Mouse (Mus musculus): ENCODE results near the gene Ank2. TPM values are rescaled to one million over a fixed set of nuclear protein-coding genes. Genes with fewer than 3 reads are reported as not detected.
A peak's percentile ranks its signal among the peaks of the same experiment; 100 is the strongest.

Ank2 gene
- polyA plus RNA-seq, 1 experiment from 2014 or later, result 118 TPM

GRCm38 (mm10) chr3:127109413-127109812 is 389.7 kb downstream of the Ank2 start:
- H3K27me3 ChIP-seq (ENCODE audit: control insufficient read depth, insufficient read depth, low read length), result no peaks in the 10 kb centered on the region
- H3K4me1 ChIP-seq (replicated peaks; ENCODE audit: control insufficient read depth, insufficient read depth, low read length), result no peaks in the 10 kb centered on the region
- H3K36me3 ChIP-seq (ENCODE audit: control insufficient read depth, insufficient read depth, low read length), result no peaks in the 10 kb centered on the region
- no peak for DNase-seq (ENCODE audit: low spot score)
- 69% methylated on average over 3 of the region's 3 CpGs for WGBS
- H3K4me3 ChIP-seq (ENCODE audit: low read depth, low read length), result no peak overlapping the region
- H3K4me2 ChIP-seq (replicated peaks; ENCODE audit: low read depth, low read length), result no peak overlapping the region
- no peaks in the 10 kb centered on the region for H3K9me3 ChIP-seq (ENCODE audit: control insufficient read depth, low read length)
- no peak overlapping the region for H3K27ac ChIP-seq (ENCODE audit: low read depth, low read length)
- ATAC-seq (ENCODE audit: low FRiP score), result no peak
- no peak overlapping the region for H3K9ac ChIP-seq (ENCODE audit: low read depth, low read length)

- no peaks in the 10 kb centered on the region for H3K36me3 ChIP-seq (ENCODE audit: control insufficient read depth, insufficient read depth, low read length)
- 89% methylated on average over 2 of the region's 2 CpGs for WGBS
- H3K4me2 ChIP-seq (replicated peaks; ENCODE audit: low read depth, low read length), result no peak overlapping the region
- H3K9me3 ChIP-seq (ENCODE audit: control insufficient read depth, low read length), result no peaks in the 10 kb centered on the region
- no peak for ATAC-seq (ENCODE audit: low FRiP score)
- no peak for DNase-seq (ENCODE audit: low spot score)
- H3K4me3 ChIP-seq (ENCODE audit: low read depth, low read length), result no peak overlapping the region
- H3K4me1 ChIP-seq (replicated peaks; ENCODE audit: control insufficient read depth, insufficient read depth, low read length), result no peaks in the 10 kb centered on the region
- H3K27ac ChIP-seq (ENCODE audit: low read depth, low read length), result no peak overlapping the region
- H3K9ac ChIP-seq (ENCODE audit: low read depth, low read length), result no peak overlapping the region
- no peaks in the 10 kb centered on the region for H3K27me3 ChIP-seq (ENCODE audit: control insufficient read depth, insufficient read depth, low read length)
Measured at GRCm38 (mm10) chr3:127108481-127108880, 390.7 kb downstream of the Ank2 start.

- DNase-seq (ENCODE audit: low spot score), result no peak
- H3K27me3 ChIP-seq (ENCODE audit: control insufficient read depth, insufficient read depth, low read length), result no peaks in the 10 kb centered on the region
- WGBS, result 76% methylated on average over 5 of the region's 5 CpGs
Measured at GRCm38 (mm10) chr3:127107281-127107680, 391.9 kb downstream of the Ank2 start.

GRCm38 (mm10) chr3:127101326-127101725 is 397.8 kb downstream of the Ank2 start:
- whole genome bisulfite sequencing, result 100% methylated on average over 1 of the region's 1 CpGs
- H3K9ac ChIP-seq (ENCODE audit: low read depth, low read length), result no peak overlapping the region
- no peaks in the 10 kb centered on the region for H3K9me3 ChIP-seq (ENCODE audit: control insufficient read depth, low read length)
- H3K4me3 ChIP-seq (ENCODE audit: low read depth, low read length), result no peak overlapping the region
- no peaks in the 10 kb centered on the region for H3K27me3 ChIP-seq (ENCODE audit: control insufficient read depth, insufficient read depth, low read length)
- ATAC-seq (ENCODE audit: low FRiP score) (no peak), DNase-seq (ENCODE audit: low spot score) (no peak)
- H3K4me1 ChIP-seq (replicated peaks; ENCODE audit: control insufficient read depth, insufficient read depth, low read length), result no peaks in the 10 kb centered on the region
- H3K36me3 ChIP-seq (ENCODE audit: control insufficient read depth, insufficient read depth, low read length), result no peaks in the 10 kb centered on the region
- no peak overlapping the region for H3K27ac ChIP-seq (ENCODE audit: low read depth, low read length)
- H3K4me2 ChIP-seq (replicated peaks; ENCODE audit: low read depth, low read length), result no peak overlapping the region

More at GRCm38 (mm10) chr3:127107281-127107680, 391.9 kb downstream of the Ank2 start:
- Histone ChIP-seq H3K27ac (ENCODE audit: low read depth, low read length) (no peak overlapping the region), H3K4me2 (replicated peaks; ENCODE audit: low read depth, low read length) (no peak overlapping the region), H3K9ac (ENCODE audit: low read depth, low read length) (no peak overlapping the region), H3K4me3 (ENCODE audit: low read depth, low read length) (no peak overlapping the region), H3K36me3 (ENCODE audit: control insufficient read depth, insufficient read depth, low read length) (no peaks in the 10 kb centered on the region), H3K9me3 (ENCODE audit: control insufficient read depth, low read length) (no peaks in the 10 kb centered on the region), H3K4me1 (replicated peaks; ENCODE audit: control insufficient read depth, insufficient read depth, low read length) (no peaks in the 10 kb centered on the region)
- no peak for ATAC-seq (ENCODE audit: low FRiP score)

DNA sequence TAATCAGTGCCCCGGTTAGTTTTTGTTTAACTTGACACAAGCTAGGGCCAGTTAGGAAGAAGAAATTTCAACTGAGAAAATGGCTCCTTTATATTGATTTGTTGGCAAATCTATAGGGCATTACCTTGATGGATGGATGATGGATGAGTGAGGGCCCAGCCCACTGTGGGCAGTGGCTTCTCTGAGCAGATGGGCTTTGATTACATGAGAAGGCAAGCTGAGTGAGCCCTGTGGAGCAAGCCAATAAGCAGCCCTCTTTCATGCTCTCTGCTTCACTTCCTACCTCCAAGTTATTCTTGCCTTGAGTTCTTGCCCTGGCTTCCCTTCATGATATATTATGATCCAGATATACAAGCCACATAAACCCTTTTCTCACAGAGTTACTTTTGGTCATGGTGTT is 401.4 kb downstream of the Ank2 start:
- H3K9ac ChIP-seq (ENCODE audit: low read depth, low read length), result no peak overlapping the region
- H3K9me3 ChIP-seq (ENCODE audit: control insufficient read depth, low read length), result no peaks in the 10 kb centered on the region
- H3K27me3 ChIP-seq (ENCODE audit: control insufficient read depth, insufficient read depth, low read length), result no peaks in the 10 kb centered on the region
- H3K4me3 ChIP-seq (ENCODE audit: low read depth, low read length), result no peak overlapping the region
- DNase-seq (ENCODE audit: low spot score) (peak; percentile 15), ATAC-seq (ENCODE audit: low FRiP score) (peak; percentile 54; the same call in 1 of the 2 replicates)
- no peaks in the 10 kb centered on the region for H3K4me1 ChIP-seq (replicated peaks; ENCODE audit: control insufficient read depth, insufficient read depth, low read length)
- H3K4me2 ChIP-seq (replicated peaks; ENCODE audit: low read depth, low read length), result no peak overlapping the region
- no peaks in the 10 kb centered on the region for H3K36me3 ChIP-seq (ENCODE audit: control insufficient read depth, insufficient read depth, low read length)
- WGBS, result 81% methylated on average over 1 of the region's 1 CpGs
- H3K27ac ChIP-seq (ENCODE audit: low read depth, low read length), result no peak overlapping the region

GRCm38 (mm10) chr3:127097106-127097505 is 402.0 kb downstream of the Ank2 start:
- Histone ChIP-seq H3K27ac (ENCODE audit: low read depth, low read length) (no peak overlapping the region), H3K9me3 (ENCODE audit: control insufficient read depth, low read length) (no peaks in the 10 kb centered on the region), H3K4me3 (ENCODE audit: low read depth, low read length) (no peak overlapping the region), H3K9ac (ENCODE audit: low read depth, low read length) (no peak overlapping the region), H3K36me3 (ENCODE audit: control insufficient read depth, insufficient read depth, low read length) (no peaks in the 10 kb centered on the region), H3K27me3 (ENCODE audit: control insufficient read depth, insufficient read depth, low read length) (no peaks in the 10 kb centered on the region), H3K4me2 (replicated peaks; ENCODE audit: low read depth, low read length) (no peak overlapping the region), H3K4me1 (replicated peaks; ENCODE audit: control insufficient read depth, insufficient read depth, low read length) (no peaks in the 10 kb centered on the region)
- no peak for DNase-seq (ENCODE audit: low spot score)
- no peak for ATAC-seq (ENCODE audit: low FRiP score)
- WGBS, result 90% methylated on average over 1 of the region's 1 CpGs

- no peak overlapping the region for H3K27ac ChIP-seq (ENCODE audit: low read depth, low read length)
- DNase-seq (ENCODE audit: low spot score) (no peak), ATAC-seq (ENCODE audit: low FRiP score) (no peak)
- no peaks in the 10 kb centered on the region for H3K27me3 ChIP-seq (ENCODE audit: control insufficient read depth, insufficient read depth, low read length)
- 91% methylated on average over 4 of the region's 4 CpGs for WGBS
- no peaks in the 10 kb centered on the region for H3K9me3 ChIP-seq (ENCODE audit: control insufficient read depth, low read length)
- no peak overlapping the region for H3K9ac ChIP-seq (ENCODE audit: low read depth, low read length)
- no peaks in the 10 kb centered on the region for H3K36me3 ChIP-seq (ENCODE audit: control insufficient read depth, insufficient read depth, low read length)
- no peak overlapping the region for H3K4me2 ChIP-seq (replicated peaks; ENCODE audit: low read depth, low read length)
- H3K4me1 ChIP-seq (replicated peaks; ENCODE audit: control insufficient read depth, insufficient read depth, low read length), result no peaks in the 10 kb centered on the region
- no peak overlapping the region for H3K4me3 ChIP-seq (ENCODE audit: low read depth, low read length)
Measured at GRCm38 (mm10) chr3:127093631-127094030, 405.5 kb downstream of the Ank2 start.

GRCm38 (mm10) chr3:127087574-127087973 is 411.6 kb downstream of the Ank2 start:
- H3K4me1 ChIP-seq (replicated peaks; ENCODE audit: control insufficient read depth, insufficient read depth, low read length), result no peaks in the 10 kb centered on the region
- H3K27me3 ChIP-seq (ENCODE audit: control insufficient read depth, insufficient read depth, low read length), result no peaks in the 10 kb centered on the region
- no peak for DNase-seq (ENCODE audit: low spot score)
- WGBS, result 79% methylated on average over 1 of the region's 1 CpGs
- H3K9me3 ChIP-seq (ENCODE audit: control insufficient read depth, low read length), result no peaks in the 10 kb centered on the region
- no peaks in the 10 kb centered on the region for H3K36me3 ChIP-seq (ENCODE audit: control insufficient read depth, insufficient read depth, low read length)
- ATAC-seq (ENCODE audit: low FRiP score), result no peak
- no peak overlapping the region for H3K9ac ChIP-seq (ENCODE audit: low read depth, low read length)
- no peak overlapping the region for H3K4me3 ChIP-seq (ENCODE audit: low read depth, low read length)
- H3K27ac ChIP-seq (ENCODE audit: low read depth, low read length), result no peak overlapping the region
- H3K4me2 ChIP-seq (replicated peaks; ENCODE audit: low read depth, low read length), result no peak overlapping the region

DNA sequence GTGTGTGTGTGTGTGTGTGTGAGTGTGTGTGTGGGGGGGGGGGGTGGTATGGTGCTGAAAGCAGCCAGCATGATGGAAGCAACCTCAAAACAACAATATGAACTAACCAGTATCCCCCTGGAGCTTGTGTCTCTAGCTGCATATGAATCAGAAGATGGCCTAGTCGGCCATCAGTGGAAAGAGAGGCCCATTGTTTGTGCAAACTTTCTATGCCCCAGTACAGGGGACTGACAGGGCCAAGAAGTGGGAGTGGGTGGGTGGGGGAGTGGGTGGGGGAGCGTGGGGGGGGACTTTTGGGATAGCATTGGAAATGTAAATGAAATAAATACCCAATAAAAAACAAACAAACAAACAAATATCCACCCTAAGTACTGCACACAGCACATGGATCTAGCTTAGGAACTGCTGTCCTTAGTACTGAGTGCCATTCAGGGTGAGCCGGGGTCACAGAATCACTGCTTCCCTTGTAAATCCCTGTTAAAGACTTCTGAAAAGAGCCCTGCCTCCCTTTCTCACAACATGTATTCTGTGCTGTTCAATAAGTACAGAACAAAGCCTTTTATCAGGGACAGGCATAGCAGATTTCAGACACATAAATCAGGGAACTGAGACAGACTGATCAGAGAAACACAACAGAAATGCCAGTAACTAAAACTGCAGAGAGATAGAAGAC is 412.2 kb downstream of the Ank2 start:
- DNase-seq (ENCODE audit: low spot score) (peak; percentile 40), ATAC-seq (ENCODE audit: low FRiP score) (peak; percentile 87)
- no peaks in the 10 kb centered on the region for H3K36me3 ChIP-seq (ENCODE audit: control insufficient read depth, insufficient read depth, low read length)

More for the DNA sequence above, 412.2 kb downstream of the Ank2 start:
- WGBS, result 49% methylated on average over 3 of the region's 3 CpGs
- H3K27me3 ChIP-seq (ENCODE audit: control insufficient read depth, insufficient read depth, low read length), result no peaks in the 10 kb centered on the region
- H3K4me1 ChIP-seq (replicated peaks; ENCODE audit: control insufficient read depth, insufficient read depth, low read length), result no peaks in the 10 kb centered on the region
- H3K27ac ChIP-seq (ENCODE audit: low read depth, low read length), result 0 out of 2 replicates have a peak overlapping the region, but pooled peaks have one; percentile 11
- H3K9me3 ChIP-seq (ENCODE audit: control insufficient read depth, low read length), result no peaks in the 10 kb centered on the region
- no peak overlapping the region for H3K9ac ChIP-seq (ENCODE audit: low read depth, low read length)
- no peak overlapping the region for H3K4me3 ChIP-seq (ENCODE audit: low read depth, low read length)
- H3K4me2 ChIP-seq (replicated peaks; ENCODE audit: low read depth, low read length), result no peak overlapping the region

All from hindbrain, embryonic 11.5 days (tissue).